Mouse (Mus musculus): ENCODE measurements around the gene Hba-a1.
"Not testable (repeated sequence)": the region's sequence is repeated elsewhere in the genome, so short reads cannot be mapped to it uniquely, and the experiment has no call there.

DNA sequence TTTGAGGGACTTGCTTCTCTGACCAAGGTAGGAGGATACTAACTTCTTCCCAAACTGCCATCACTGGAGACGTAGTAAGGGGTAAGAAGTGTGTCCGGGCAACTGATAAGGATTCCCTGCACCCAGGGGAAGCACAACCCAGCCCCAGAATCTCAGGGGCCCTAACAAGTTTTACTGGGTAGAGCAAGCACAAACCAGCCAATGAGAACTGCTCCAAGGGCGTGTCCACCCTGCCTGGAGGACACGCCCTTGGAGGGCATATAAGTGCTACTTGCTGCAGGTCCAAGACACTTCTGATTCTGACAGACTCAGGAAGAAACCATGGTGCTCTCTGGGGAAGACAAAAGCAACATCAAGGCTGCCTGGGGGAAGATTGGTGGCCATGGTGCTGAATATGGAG is 12.9 kb downstream of the Hba-a1 start, which contains the start of gene Hba-a2:
- TF ChIP-seq EP300, POLR2A (IDR thresholded peaks at IDR 0.05; ENCODE audit: insufficient read depth, low read depth, low read length): not testable (repeated sequence)

All from heart, adult 2 months (tissue).